Mouse (Mus musculus): ENCODE results near the gene Disc1.

Gene Disc1

GRCm38 (mm10) chr8:125128305-125128704 is 74.3 kb downstream of the Disc1 start:
- DNase-seq (ENCODE audit: low spot score in 2 of 2): no peak

DNA sequence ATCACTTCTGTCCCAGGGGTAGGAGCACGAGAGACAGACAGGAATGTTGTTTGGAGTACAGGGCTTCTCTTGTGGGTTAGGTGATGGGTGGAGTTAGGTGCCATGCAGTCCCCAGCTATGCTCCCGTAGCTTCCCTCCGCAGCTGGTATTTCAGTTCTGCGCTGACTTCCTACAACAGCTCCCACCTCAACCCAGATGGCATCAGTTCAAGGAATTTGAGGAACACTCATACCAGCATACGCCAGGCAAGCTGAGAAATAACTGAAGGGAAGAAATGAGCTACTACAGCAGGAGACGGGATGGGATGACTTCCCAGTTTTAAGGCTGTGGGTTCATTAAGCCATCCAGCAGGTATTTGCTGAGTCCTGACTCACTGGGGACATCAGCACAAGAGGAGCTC is 76.8 kb downstream of the Disc1 start:
- DNase-seq (ENCODE audit: low spot score in 2 of 2): no peak

DNA sequence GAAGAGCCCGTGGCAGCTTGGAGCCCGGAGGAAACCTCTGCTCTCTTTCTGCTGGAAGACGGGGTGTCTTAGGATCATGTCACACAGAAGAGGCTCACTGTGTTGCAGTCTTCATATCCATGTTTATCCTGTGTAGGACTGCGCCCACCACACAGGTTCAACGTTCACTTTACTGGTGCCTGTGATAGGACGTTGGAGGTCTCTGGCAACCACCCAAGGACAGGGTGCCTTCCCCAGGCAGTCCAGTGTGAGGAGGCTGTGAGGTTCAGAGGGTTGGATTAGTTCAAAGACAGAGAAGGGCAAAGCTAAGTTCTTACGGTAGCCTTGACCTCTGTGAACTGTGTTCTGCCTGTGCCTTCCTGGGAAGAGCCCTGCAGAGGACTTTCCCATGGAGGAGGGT is 77.3 kb downstream of the Disc1 start:
- DNase-seq (ENCODE audit: low spot score in 2 of 2): no peak

- DNase-seq (ENCODE audit: low spot score in 2 of 2): peak; percentile 61 to 74
These were observed 79.7 kb downstream of the Disc1 start for GRCm38 (mm10) chr8:125133685-125134114.

- DNase-seq (ENCODE audit: low spot score in 2 of 2): peak in 1 of 2 experiments; percentile 55
These were observed 80.9 kb downstream of the Disc1 start for GRCm38 (mm10) chr8:125134876-125135275.

DNA sequence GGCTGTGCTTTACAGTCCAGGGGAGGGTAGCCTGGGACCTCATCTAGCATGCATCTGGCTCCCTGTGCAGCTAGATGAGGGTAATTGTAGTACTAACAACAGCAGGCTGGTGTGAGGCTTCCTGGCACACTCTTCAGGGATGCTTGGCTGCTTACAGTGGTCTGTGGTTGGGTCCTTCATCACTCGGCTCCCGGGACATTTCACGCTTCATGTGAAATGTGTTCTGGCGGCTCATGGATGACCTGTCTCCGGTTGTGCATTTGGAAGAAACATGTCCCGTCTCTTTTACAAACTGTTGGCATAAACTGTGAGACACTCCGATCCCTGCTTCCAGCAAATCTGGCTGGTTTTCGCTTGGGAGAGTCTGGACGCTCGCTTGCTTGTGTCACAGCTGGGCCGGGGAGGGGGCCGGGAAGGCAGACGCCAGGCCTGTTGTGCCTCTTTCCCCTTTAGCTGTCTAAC is 85.7 kb downstream of the Disc1 start:
- DNase-seq (ENCODE audit: low spot score in 2 of 2): no peak

DNA sequence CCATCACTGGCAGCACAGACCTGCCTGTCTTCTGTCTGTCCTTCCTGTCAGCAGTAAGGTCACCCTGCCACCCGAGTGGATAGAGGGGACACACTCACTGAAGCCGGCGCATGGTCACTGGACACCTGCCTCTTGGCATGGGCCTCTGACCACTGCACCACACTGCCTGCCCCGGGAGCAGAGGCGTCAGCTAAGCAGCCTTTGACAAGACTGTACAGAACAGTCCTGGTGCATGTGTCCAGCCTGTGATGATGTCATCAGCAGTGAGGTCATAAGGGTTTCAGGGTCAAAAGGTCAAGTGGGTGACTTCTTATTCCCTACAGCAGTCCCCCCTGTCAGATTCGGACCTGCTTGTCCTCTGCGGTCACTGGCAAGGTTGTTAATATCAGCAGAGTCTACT is 87.0 kb downstream of the Disc1 start:
- no peak for DNase-seq (ENCODE audit: low spot score in 2 of 2)

DNA sequence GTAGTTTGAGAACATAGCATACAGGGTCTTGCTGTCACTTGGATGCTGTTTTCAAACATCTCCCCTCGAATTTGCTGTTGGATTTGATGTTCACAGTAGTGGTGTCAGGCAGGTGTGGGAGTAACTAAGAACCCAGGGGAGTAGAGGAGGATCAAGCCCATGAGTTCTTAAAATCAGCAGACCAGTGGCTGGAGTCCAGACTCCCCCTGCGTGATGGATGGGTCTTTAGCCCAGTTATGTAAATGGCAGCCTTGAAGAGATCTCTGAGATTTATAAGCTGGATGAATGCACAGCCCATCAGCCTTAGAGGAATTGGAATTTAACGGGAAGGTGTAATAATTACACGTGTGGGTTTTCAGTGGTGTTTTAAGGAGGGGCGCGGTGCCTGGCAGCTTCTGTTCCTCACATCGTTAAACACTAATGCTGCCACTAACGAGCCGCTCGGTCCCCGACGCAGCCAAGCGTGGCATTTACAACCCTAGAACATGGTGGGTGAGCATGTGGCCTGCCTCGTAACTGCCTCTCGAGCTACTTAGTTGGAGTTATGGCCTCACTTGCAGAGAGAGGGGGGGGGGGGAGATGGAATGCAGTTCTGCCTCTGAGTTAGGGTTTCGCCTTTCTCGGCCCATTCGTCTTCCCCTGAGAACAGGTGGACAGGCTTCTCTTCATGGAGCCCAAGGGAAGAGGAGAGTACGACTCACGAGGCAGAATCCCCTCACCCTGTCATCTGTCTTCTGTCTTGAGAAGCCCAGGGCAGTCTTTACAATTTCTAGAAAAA is 103.1 kb downstream of the Disc1 start:
- no peak for DNase-seq (ENCODE audit: low spot score in 2 of 2)

DNA sequence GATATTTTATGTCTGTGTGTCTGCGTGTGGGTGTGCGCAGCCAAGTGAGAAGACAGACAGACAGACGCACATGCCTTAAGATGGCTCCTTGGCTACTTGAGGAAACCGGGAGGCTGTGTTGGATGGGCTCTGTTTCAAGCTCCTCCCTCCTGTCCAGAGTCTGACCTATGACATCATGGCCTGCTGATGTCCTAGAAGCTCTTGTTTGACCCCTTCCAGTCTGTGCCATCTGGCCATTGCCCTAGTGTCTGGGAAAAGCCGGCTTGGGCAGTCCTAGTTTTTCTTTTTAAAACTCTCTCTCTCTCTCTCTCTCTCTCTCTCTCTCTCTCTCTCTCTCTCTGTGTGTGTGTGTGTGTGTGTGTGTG is 103.6 kb downstream of the Disc1 start:
- no peak for DNase-seq (ENCODE audit: low spot score in 2 of 2)

DNA sequence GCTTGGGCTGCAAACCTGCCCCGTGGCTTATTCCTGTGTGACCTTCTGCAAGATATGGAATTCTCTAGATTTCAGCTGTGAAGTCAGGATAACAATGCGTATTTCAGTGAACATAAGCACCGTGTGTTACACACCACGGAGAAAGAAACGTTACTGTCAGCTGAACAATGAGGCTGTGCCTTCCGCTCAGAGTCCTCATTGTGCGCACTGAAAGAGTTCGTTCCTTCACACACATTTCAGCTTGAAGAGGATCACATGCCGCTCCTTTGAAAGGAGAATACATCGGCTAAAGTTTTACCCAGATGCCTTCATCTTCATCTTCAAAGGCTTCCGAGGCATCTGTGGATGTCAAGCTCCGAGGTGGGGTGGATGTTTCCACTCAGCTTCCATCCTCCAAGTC is 105.4 kb downstream of the Disc1 start:
- no peak for DNase-seq (ENCODE audit: low spot score in 2 of 2)

- no peak for DNase-seq (ENCODE audit: low spot score in 2 of 2)
These were observed 109.5 kb downstream of the Disc1 start for GRCm38 (mm10) chr8:125163491-125163890.

DNA sequence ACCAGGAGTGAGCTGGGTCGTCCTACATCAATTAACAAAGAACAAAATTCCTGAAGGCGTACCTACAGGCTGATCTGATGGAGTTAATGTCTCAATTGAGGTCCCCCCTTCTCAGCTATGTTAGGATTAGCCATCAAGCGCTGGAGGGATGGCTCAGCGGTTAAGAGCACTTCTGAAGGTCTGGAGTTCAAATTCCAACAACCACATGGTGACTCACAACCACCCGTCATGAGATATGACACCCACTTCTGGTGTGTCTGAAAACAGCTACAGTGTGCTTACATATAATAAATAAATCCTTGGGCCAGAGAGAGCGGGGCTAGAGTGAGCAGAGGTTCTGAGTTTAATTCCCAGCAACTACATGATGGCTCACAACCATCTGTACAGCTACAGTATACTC is 109.9 kb downstream of the Disc1 start:
- no peak for DNase-seq (ENCODE audit: low spot score in 2 of 2)

GRCm38 (mm10) chr8:125165505-125166446 is 111.8 kb downstream of the Disc1 start:
- DNase-seq (ENCODE audit: low spot score in 2 of 2): peak; percentile 41 to 46

GRCm38 (mm10) chr8:125166545-125166944 is 112.5 kb downstream of the Disc1 start:
- no peak for DNase-seq (ENCODE audit: low spot score in 2 of 2)

DNA sequence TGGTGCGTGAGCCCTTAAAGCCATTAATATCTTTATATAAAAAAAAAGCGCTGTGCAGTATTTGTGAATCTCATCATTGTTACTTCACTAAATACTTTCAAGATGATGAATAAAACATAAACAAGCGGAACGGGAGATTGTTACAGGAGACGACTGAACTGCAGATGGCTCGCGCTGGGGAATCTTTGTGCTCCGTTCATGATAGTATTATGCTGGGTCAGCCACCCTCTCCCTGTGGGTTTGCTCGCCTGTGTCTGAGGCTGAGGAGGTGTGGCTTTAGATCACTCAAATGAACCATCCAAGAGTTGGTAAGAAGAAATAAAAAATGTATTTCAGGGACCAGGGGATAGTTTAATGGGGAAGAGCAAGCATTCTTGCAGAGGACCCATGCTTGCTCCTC is 113.0 kb downstream of the Disc1 start:
- DNase-seq (ENCODE audit: low spot score in 2 of 2): no peak

DNA sequence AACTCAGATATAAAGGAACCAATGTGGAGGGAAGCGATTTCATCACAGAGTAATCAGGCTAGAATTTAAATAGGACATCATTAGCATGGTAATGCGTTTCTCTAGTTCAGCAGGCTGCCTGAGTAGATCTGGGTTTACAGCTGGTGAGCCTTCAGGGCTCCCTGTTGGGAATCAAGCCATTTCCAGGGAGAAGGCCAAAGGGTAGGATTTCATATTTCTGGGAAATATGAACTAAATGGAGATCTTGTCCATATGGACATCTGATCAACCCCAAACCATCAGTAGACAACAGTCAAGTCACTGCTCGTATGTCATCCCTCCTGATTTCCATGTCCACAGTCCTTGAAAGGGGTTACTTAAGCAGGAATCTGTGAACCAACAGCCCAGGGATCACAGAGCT is 115.6 kb downstream of the Disc1 start:
- DNase-seq (ENCODE audit: low spot score in 2 of 2): no peak

DNA sequence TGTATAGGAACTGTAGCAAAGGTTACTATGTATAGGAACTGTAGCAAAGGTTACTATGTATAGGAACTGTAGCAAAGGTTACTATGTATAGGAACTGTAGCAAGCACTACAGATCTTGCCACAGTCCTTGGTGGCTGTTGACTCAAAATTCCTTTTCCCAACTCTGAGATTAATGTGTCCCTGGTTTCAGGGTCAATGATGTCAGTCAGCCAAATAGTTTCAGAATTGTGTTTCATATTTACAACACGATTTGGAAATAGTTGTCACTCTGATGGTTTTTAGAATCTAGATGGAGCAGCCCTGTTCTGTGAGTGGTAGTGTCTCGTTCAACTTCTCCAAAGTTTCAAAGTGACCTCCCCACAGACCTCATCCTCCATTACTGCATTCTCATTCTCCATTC is 117.5 kb downstream of the Disc1 start:
- DNase-seq (ENCODE audit: low spot score in 2 of 2): no peak

- peak; percentile 20 to 44 for DNase-seq (ENCODE audit: low spot score in 2 of 2)
These were observed 120.2 kb downstream of the Disc1 start for GRCm38 (mm10) chr8:125174237-125174636.

DNA sequence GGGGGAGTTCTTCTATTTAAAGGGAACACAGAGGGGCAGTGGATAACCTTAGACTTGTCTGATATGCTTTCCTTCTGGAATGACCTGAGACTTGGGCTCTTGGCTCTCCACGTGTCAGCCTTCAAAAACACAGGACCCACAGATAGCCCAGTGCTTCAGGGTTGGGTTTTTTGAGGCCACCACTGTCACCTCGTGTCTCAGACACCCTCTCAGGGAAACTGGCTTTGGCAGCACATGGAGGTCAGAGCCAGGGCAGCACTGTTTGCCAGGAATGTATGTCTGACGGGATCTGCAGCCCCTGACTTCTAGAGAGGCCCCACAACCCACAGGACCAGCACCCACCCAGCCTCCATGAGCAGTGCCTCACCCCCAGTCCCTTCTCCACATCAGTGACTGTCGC is 120.9 kb downstream of the Disc1 start:
- DNase-seq (ENCODE audit: low spot score in 2 of 2): peak; percentile 46 to 66

GRCm38 (mm10) chr8:125175661-125176060 is 121.7 kb downstream of the Disc1 start:
- DNase-seq (ENCODE audit: low spot score in 2 of 2): no peak

DNA sequence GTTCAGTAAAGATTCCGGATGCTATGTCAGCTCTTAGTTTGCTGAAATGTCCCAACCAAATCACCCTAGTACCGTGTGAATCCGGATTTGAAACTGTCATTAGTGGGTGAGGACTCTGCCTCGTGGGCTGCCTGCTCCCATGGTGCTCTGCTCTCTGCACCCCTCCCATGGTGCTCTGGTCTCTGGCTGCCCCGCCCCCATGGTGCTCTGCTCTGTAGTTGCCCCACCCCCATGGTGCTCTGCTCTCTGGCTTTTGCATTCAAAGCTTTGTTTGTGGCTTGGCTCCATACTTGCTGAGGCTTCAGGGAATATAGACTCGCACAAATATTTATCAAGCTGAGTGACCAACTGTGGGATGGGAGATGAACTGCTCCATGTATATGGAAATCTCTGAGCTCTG is 123.1 kb downstream of the Disc1 start:
- no peak for DNase-seq (ENCODE audit: low spot score in 2 of 2)

- no peak for DNase-seq (ENCODE audit: low spot score in 2 of 2)
These were observed 124.0 kb downstream of the Disc1 start for GRCm38 (mm10) chr8:125177958-125178357.

All from heart, adult 9 months (tissue).